Mouse (Mus musculus) midbrain, postnatal 0 days (tissue): ENCODE measurements at regions not wholly inside any gene's neighbourhood (a gene's known extent, or its start where the extent isn't known, plus 50 kb on each side); places are given as distances from the start of the nearest gene placed in this dataset.

Experiments
- ATAC-seq: fragments of 200-750 bp; cut with Nextera tagmentation; 2 replicates; pipeline ENCODE4 v1.8.0; 2017; ENCODE audit warnings: moderate number of reproducible peaks, mild to moderate bottlenecking, moderate TSS enrichment, moderate library complexity; ENCODE audit not compliant: low FRiP score
- DNase-seq: peaks from one replicate; pipeline ENCODE4 v3.0.0-alpha.2; 2015; ENCODE audit warnings: low spot score
- H3K27ac ChIP-seq: fragments of 300-500 bp; sonication (generic); 2 replicates; pipeline ENCODE4 v1.5.1; 2014; ENCODE audit warnings: low read depth, mild to moderate bottlenecking, low read length, mixed read lengths
- H3K27me3 ChIP-seq: fragments of 300-500 bp; sonication (generic); 2 replicates; pipeline ENCODE4 v1.6.1; 2014; ENCODE audit warnings: low read length, control low read depth, mixed read lengths; ENCODE audit not compliant: insufficient read depth
- H3K36me3 ChIP-seq: fragments of 300-500 bp; sonication (generic); 2 replicates; pipeline ENCODE4 v1.6.1; 2014; ENCODE audit warnings: low read length, control low read depth, mixed read lengths; ENCODE audit not compliant: insufficient read depth
- H3K4me1 ChIP-seq: fragments of 300-500 bp; sonication (generic); 2 replicates; pipeline ENCODE4 v1.6.1; 2014; ENCODE audit warnings: mild to moderate bottlenecking, control low read depth, antibody characterized with exemption, low read length, mixed read lengths; ENCODE audit not compliant: insufficient read depth
- H3K4me2 ChIP-seq: fragments of 300-500 bp; sonication (generic); 2 replicates; pipeline ENCODE4 v1.6.1; 2014; ENCODE audit warnings: low read depth, mild to moderate bottlenecking, low read length, mixed read lengths; ENCODE audit not compliant: poor library complexity, severe bottlenecking
- H3K4me3 ChIP-seq: fragments of 300-500 bp; sonication (generic); 2 replicates; pipeline ENCODE4 v1.5.1; 2014; ENCODE audit warnings: low read depth, mild to moderate bottlenecking, low read length, moderate library complexity
- H3K9ac ChIP-seq: fragments of 300-500 bp; sonication (generic); replicated peaks from 2 replicates; pipeline ENCODE4 v1.6.1; 2014; ENCODE audit warnings: mild to moderate bottlenecking, low read length, moderate library complexity, mixed read lengths; ENCODE audit not compliant: poor library complexity, severe bottlenecking
- H3K9me3 ChIP-seq: fragments of 300-500 bp; sonication (generic); 2 replicates; pipeline ENCODE4 v1.6.1; 2016; ENCODE audit warnings: low read length, control low read depth
- CTCF ChIP-seq: IDR thresholded peaks from 2 replicates; pipeline ENCODE4 v1.5.1; 2016; ENCODE audit warnings: antibody characterized with exemption, mild to moderate bottlenecking
- WGBS: fragments of 180-500 bp; shearing (Covaris S2); extraction: QIAGEN DNeasy Blood & Tissue Kit; methylation state at CpG from one replicate; pipeline ENCODE4 v1.1.7; 2014; 5-methylcytosine and 5-hydroxymethylcytosine counted together

DNA sequence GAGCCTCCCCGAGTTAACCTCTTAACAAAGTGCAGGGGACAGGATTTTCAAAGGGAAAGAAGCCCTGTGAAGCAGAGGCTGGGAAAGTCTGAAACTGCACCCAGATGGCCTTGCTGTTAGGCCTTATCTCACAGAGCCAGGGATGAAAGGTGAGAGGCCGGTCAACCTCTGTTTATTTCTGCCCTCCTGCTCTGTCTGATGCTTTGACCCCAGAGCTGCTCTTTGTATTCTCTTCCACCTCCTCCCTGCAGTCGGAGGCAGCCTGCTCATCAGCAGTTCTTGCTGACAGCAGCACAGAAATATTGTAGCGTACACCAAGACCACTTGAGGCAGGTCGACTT lies 212.2 kb downstream of the Enc1 start:
- Histone ChIP-seq H3K27me3 (no peaks in the 10 kb centered on the region), H3K4me2 (no peak overlapping the region), H3K27ac (no peak overlapping the region), H3K9ac (no peak overlapping the region), H3K36me3 (no peaks in the 10 kb centered on the region), H3K4me1 (no peaks in the 10 kb centered on the region), H3K4me3 (no peak overlapping the region), H3K9me3 (no peaks in the 10 kb centered on the region)
- WGBS = 31% methylated on average over 5 of the region's 5 CpGs
- ATAC-seq (no peak), DNase-seq (no peak)
- TF ChIP-seq CTCF = no peak

DNA sequence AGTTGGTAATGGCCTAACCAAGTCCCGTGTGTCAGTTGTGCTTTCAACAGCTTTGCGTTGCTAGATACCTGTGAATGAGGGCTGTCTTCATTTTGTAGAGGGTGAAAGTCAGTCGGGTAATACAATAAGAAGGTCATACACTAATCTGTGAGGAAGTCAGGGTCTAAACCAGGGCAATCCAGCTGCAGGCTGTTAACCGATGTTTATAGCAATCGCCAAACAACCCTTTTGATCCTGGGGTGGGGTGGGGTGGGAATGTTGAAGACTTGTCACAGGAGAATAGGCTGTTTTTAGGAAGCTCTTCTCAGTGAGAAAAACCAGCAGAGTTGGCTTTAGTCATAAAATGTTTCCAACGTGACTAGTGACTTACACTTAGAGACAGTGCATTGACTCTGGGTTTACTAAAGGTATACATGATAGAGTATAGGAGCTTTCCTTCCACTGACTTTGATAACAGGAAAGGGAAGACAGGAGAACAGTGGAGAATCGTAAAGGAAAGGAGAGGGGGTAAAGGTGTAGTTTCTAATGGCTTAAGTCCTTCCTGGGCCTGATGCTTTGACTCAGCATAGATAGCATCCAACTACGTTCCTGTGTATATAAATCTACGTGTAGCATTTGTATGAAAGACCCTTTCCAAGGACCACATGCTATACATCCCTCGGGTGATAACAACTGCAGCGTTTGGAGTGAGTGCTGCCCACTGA lies 211.6 kb downstream of the Enc1 start:
- DNase-seq (no peak), ATAC-seq (no peak)
- no peak for TF ChIP-seq CTCF
- no peak overlapping the region for H3K4me3 ChIP-seq
- no peaks in the 10 kb centered on the region for H3K9me3 ChIP-seq
- H3K9ac ChIP-seq = no peak overlapping the region
- H3K4me1 ChIP-seq = no peaks in the 10 kb centered on the region
- no peaks in the 10 kb centered on the region for H3K27me3 ChIP-seq
- no peaks in the 10 kb centered on the region for H3K36me3 ChIP-seq
- H3K27ac ChIP-seq = no peak overlapping the region
- WGBS = 58% methylated on average over 11 of the region's 11 CpGs
- H3K4me2 ChIP-seq = no peak overlapping the region

DNA sequence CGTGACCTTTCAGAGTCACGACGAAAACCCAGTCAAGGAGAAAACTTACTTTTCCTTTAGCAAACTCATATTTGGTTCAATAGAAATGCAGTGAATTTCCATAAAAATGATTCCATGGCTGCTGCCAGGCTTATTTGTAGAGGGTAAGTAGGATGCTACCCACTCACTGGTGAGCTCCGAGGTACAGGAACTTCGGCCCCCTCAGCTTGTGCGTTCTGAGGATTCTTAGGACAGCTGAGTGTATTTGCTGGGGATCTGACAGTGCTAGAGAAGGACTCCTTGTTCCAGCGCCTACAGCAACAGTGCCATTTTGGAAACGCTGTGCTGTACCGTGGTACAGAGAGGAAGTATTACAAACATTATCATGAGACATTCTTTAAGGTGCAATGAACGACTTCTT lies 210.4 kb downstream of the Enc1 start:
- H3K4me2 ChIP-seq = no peak overlapping the region
- no peak for TF ChIP-seq CTCF
- no peak overlapping the region for H3K27ac ChIP-seq

DNA sequence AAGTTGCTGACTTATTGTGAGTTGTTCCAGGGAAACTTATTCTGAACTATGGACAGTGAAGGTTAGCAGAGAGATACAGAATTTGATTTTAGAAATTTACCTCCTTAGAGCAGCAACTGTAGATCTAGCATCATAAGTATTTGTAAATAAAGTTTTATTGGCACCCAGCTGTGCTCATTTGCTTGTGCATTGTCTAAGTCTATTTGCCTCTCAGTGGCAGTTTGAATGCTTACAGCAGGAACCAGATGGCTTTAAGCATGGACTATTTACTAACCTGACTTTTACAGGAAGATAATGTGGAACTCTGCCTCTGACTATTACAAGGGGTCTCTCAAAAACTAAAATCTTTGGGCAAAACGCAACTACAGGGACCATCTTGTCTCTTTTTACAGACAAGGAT lies 207.2 kb downstream of the Enc1 start:
- Histone ChIP-seq H3K4me3 (no peak overlapping the region), H3K4me2 (no peak overlapping the region), H3K27ac (no peak overlapping the region), H3K36me3 (no peaks in the 10 kb centered on the region), H3K9ac (no peak overlapping the region), H3K9me3 (no peaks in the 10 kb centered on the region), H3K27me3 (no peaks in the 10 kb centered on the region), H3K4me1 (no peaks in the 10 kb centered on the region)
- ATAC-seq = no peak
- no peak for TF ChIP-seq CTCF
- WGBS = 92% methylated on average over 1 of the region's 1 CpGs
- DNase-seq = no peak

More for the DNA sequence above, 210.4 kb downstream of the Enc1 start:
- Histone ChIP-seq H3K27me3 (no peaks in the 10 kb centered on the region), H3K4me3 (no peak overlapping the region), H3K9ac (no peak overlapping the region), H3K4me1 (no peaks in the 10 kb centered on the region), H3K9me3 (no peaks in the 10 kb centered on the region), H3K36me3 (no peaks in the 10 kb centered on the region)
- WGBS = 81% methylated on average over 10 of the region's 10 CpGs
- no peak for DNase-seq
- no peak for ATAC-seq

DNA sequence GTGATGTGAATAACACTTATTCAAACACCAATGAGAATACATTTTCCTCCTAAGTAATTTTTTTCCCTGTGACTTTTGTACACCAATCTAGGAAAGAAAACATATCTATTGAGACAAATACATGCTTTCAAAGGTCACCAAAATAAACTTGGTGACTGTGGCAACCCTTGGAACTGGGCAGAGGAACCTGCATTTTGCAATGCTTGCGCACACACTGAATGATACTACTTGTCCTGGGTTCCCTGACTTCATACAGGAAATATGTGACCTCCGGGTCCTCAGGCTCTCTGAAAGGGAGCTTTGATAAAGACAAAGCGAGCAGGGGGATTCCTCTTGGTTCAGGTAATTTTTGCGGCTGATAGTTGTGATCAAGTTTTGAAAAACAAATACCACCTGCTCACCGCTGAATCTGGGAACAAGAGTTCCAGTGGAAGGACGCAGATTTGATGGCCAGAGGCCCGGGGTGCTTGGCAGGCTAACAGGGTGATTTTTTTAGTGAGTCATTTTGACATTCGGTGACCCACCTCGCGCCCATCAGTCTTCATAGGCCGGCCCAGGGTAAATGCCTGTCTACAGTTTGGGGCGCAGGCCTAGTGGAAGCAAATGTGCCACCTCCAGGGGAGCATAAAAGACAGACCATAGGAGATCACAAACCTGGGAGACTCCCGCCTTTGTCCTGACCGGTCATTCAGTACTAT lies 203.0 kb downstream of the Enc1 start:
- no peak overlapping the region for H3K4me2 ChIP-seq
- no peak for ATAC-seq
- 87% methylated on average over 14 of the region's 14 CpGs for WGBS

DNA sequence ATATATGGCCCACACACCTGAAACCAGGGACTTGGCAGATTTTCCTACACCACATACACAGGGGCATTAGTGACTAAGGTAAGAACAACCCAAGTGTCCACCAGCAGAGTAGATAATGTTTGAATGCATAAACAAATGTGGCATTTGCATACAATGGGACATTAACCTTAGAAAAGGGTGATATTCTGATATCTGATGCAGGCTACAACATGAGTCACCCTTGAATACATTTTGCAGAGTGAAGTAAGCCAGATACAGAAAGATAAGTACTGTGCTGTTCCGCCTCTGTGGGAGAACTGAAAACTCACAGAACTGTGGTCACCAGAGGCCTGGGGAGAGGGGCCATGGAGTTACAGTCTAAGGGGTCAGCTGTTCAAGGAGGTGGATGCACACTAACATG lies 201.9 kb downstream of the Enc1 start:
- Histone ChIP-seq H3K27me3 (no peaks in the 10 kb centered on the region), H3K9ac (no peak overlapping the region), H3K36me3 (no peaks in the 10 kb centered on the region), H3K4me2 (no peak overlapping the region), H3K9me3 (no peaks in the 10 kb centered on the region), H3K4me3 (no peak overlapping the region), H3K4me1 (peaks cover 17% of the 10 kb centered on the region), H3K27ac (no peak overlapping the region)
- TF ChIP-seq CTCF = no peak
- WGBS = 85% methylated on average over 1 of the region's 1 CpGs
- DNase-seq = no peak
- no peak for ATAC-seq

More for the DNA sequence above, 203.0 kb downstream of the Enc1 start:
- H3K9me3 ChIP-seq = no peaks in the 10 kb centered on the region
- TF ChIP-seq CTCF = no peak
- peaks cover 13% of the 10 kb centered on the region for H3K4me1 ChIP-seq
- H3K27me3 ChIP-seq = no peaks in the 10 kb centered on the region
- H3K9ac ChIP-seq = no peak overlapping the region
- no peaks in the 10 kb centered on the region for H3K36me3 ChIP-seq
- DNase-seq = no peak
- no peak overlapping the region for H3K27ac ChIP-seq
- H3K4me3 ChIP-seq = no peak overlapping the region
